Mouse (Mus musculus) kidney, embryonic 14.5 days (tissue): ENCODE data around the gene Gnas. TPM values are rescaled to one million over a fixed set of nuclear protein-coding genes. Genes with fewer than 3 reads are reported as not detected.
A peak's percentile ranks its signal among the peaks of the same experiment; 100 is the strongest.

Source experiments
- ATAC-seq: fragments of 200-750 bp; cut with Nextera tagmentation; 2 replicates; pipeline ENCODE4 v1.8.0; 2017; ENCODE audit warnings: moderate number of reproducible peaks, mild to moderate bottlenecking, moderate TSS enrichment, moderate library complexity; ENCODE audit not compliant: low FRiP score, low TSS enrichment
- H3K27ac ChIP-seq: fragments of 300-500 bp; sonication (generic); 2 replicates; pipeline ENCODE4 v1.5.1; 2014; ENCODE audit warnings: low read depth, mild to moderate bottlenecking, low read length, moderate library complexity, mixed read lengths
- H3K27me3 ChIP-seq: fragments of 300-500 bp; sonication (generic); 2 replicates; pipeline ENCODE4 v1.6.1; 2014; ENCODE audit warnings: mild to moderate bottlenecking, low read length; ENCODE audit not compliant: control insufficient read depth, insufficient read depth
- H3K36me3 ChIP-seq: fragments of 300-500 bp; sonication (generic); 2 replicates; pipeline ENCODE4 v1.6.1; 2014; ENCODE audit warnings: low read length, mixed read lengths; ENCODE audit not compliant: control insufficient read depth, insufficient read depth
- H3K4me1 ChIP-seq: fragments of 300-500 bp; sonication (generic); 2 replicates; pipeline ENCODE4 v1.6.1; 2014; ENCODE audit warnings: low read length, mixed read lengths; ENCODE audit not compliant: control insufficient read depth, insufficient read depth
- H3K4me2 ChIP-seq: fragments of 300-500 bp; sonication (generic); replicated peaks from 2 replicates; pipeline ENCODE4 v1.6.1; 2014; ENCODE audit warnings: low read depth, mild to moderate bottlenecking, low read length
- H3K4me3 ChIP-seq: fragments of 300-500 bp; sonication (generic); 2 replicates; pipeline ENCODE4 v1.5.1; 2014; ENCODE audit warnings: mild to moderate bottlenecking, low read length
- H3K9ac ChIP-seq: fragments of 300-500 bp; sonication (generic); 2 replicates; pipeline ENCODE4 v1.6.1; 2014; ENCODE audit warnings: low read depth, mild to moderate bottlenecking, low read length, moderate library complexity
- H3K9me3 ChIP-seq: fragments of 300-500 bp; sonication (generic); 2 replicates; pipeline ENCODE4 v1.6.1; 2016; ENCODE audit warnings: low read length; ENCODE audit not compliant: control insufficient read depth
- WGBS: fragments of 180-500 bp; shearing (Covaris S2); extraction: QIAGEN DNeasy Blood & Tissue Kit; methylation state at CpG from one replicate; pipeline ENCODE4 v1.1.7; 2014; 5-methylcytosine and 5-hydroxymethylcytosine counted together
- polyA plus RNA-seq: library from polyadenylated mRNA; unstranded; fragments of >200 nt; fragmentation: Nextera tagmentation; extraction: Ambion mirVana; gene quantifications from 2 replicates; pipeline ENCODE4 v1.2.1, GENCODE M21; 2014

Gnas gene
- polyA plus RNA-seq, 1 experiment from 2014 or later: 1,592 TPM

DNA sequence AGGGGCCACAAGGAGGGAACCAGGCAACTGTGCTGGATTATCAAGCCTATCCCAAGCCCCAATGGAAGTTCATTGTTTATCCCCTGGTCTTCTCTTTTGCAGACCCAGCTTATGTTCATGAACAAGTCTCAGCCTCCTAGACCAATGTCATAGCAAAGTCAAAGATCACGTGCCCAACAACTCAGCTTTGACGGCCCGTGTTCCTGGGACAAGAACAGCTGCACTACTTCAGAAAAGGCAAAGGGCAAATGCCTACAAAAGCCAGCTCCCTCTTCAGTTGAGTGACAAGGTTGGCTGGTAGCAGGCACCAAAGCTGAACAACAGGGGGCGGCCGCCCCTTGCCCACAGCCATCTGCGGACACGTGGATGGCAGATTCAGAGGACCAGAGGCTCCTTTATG is 13.7 kb upstream of the Gnas start:
- H3K36me3 ChIP-seq: peaks cover 32% of the 10 kb centered on the region
- no peaks in the 10 kb centered on the region for H3K9me3 ChIP-seq
- WGBS: 77% methylated on average over 7 of the region's 7 CpGs
- H3K9ac ChIP-seq: no peak overlapping the region
- no peak for ATAC-seq
- no peak overlapping the region for H3K4me3 ChIP-seq
- H3K4me1 ChIP-seq: 0 out of 2 replicates have a peak, but pooled peaks cover 3% of the 10 kb centered on the region
- H3K27me3 ChIP-seq: no peaks in the 10 kb centered on the region
- H3K4me2 ChIP-seq: no peak overlapping the region
- no peak overlapping the region for H3K27ac ChIP-seq

DNA sequence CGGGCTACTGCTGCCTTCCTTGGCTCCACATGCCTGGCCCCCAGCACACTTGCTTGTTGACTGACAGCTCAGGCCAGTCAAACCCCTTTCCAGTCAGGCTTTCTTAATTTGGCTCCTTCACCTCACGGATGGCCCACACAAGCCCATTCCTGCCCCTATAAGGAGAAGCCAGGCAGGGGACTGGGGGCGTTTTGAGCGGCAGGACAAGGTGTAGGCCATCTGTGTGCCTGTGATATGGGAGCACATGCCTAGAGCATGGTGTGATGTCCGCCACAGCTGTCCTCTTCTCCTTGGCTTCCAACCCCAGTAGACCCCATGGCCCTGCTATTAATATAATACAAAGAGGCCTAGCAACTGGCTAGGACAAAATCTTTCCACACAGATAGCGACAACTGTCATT is 12.7 kb upstream of the Gnas start:
- H3K27ac ChIP-seq: no peak overlapping the region
- H3K4me1 ChIP-seq: 0 out of 2 replicates have a peak, but pooled peaks cover 3% of the 10 kb centered on the region
- peaks cover 28% of the 10 kb centered on the region for H3K36me3 ChIP-seq
- H3K4me3 ChIP-seq: no peak overlapping the region
- no peaks in the 10 kb centered on the region for H3K27me3 ChIP-seq
- H3K9me3 ChIP-seq: no peaks in the 10 kb centered on the region
- no peak for ATAC-seq
- no peak overlapping the region for H3K9ac ChIP-seq
- H3K4me2 ChIP-seq: no peak overlapping the region
- 76% methylated on average over 6 of the region's 6 CpGs for WGBS

GRCm38 (mm10) chr2:174273131-174273530 is 11.0 kb upstream of the Gnas start:
- Histone ChIP-seq H3K9me3 (no peaks in the 10 kb centered on the region), H3K4me2 (no peak overlapping the region), H3K9ac (no peak overlapping the region), H3K27ac (no peak overlapping the region), H3K4me1 (0 out of 2 replicates have a peak, but pooled peaks cover 3% of the 10 kb centered on the region), H3K36me3 (peaks cover 16% of the 10 kb centered on the region; the same call in 1 of the 2 replicates), H3K4me3 (no peak overlapping the region), H3K27me3 (no peaks in the 10 kb centered on the region)
- no peak for ATAC-seq
- 82% methylated on average over 5 of the region's 5 CpGs for WGBS

- no peak overlapping the region for H3K9ac ChIP-seq
- H3K9me3 ChIP-seq: no peaks in the 10 kb centered on the region
- H3K27me3 ChIP-seq: no peaks in the 10 kb centered on the region
- peaks cover 12% of the 10 kb centered on the region; the same call in 1 of the 2 replicates for H3K36me3 ChIP-seq
- 0 out of 2 replicates have a peak, but pooled peaks cover 3% of the 10 kb centered on the region for H3K4me1 ChIP-seq
- no peak overlapping the region for H3K27ac ChIP-seq
- ATAC-seq: no peak
- H3K4me2 ChIP-seq: no peak overlapping the region
- no peak overlapping the region for H3K4me3 ChIP-seq
- WGBS: 61% methylated on average over 2 of the region's 2 CpGs
Measured at GRCm38 (mm10) chr2:174273961-174274360, 10.2 kb upstream of the Gnas start.

DNA sequence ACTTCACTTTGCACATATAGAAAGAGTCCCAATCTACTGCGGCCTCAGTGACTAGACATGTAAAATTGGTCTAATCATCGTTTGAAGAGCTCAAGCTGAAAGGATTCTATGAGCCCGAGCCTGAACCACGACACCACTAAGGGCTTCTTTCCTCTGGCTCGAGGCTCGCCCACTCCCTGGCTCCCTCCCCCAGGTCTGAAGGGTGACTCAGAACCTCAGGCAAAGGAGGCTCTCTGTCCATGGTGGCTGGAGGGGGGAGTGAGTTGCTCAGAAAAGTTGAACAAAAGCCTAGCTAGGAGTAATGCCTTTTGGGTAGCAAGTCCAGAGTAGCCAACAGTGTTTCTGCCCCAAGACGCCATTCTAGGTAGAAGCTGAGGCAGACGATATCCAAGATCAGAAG is 4.3 kb upstream of the Gnas start:
- no peak overlapping the region for H3K9ac ChIP-seq
- WGBS: 76% methylated on average over 8 of the region's 8 CpGs
- no peak overlapping the region for H3K27ac ChIP-seq
- no peak overlapping the region for H3K4me2 ChIP-seq
- ATAC-seq: no peak
- H3K4me1 ChIP-seq: no peaks in the 10 kb centered on the region
- peaks cover 8% of the 10 kb centered on the region; the same call in 1 of the 2 replicates for H3K27me3 ChIP-seq
- peaks cover 4% of the 10 kb centered on the region for H3K9me3 ChIP-seq
- H3K4me3 ChIP-seq: no peak overlapping the region
- peaks cover 55% of the 10 kb centered on the region for H3K36me3 ChIP-seq

GRCm38 (mm10) chr2:174283341-174283740 is 779 bp upstream of the Gnas start:
- ATAC-seq: no peak
- Histone ChIP-seq H3K4me3 (peak overlapping the region; percentile 32), H3K4me2 (peak overlapping the region; percentile 52), H3K27ac (no peak overlapping the region), H3K4me1 (no peaks in the 10 kb centered on the region), H3K9me3 (peaks cover 27% of the 10 kb centered on the region), H3K27me3 (peaks cover 34% of the 10 kb centered on the region), H3K9ac (no peak overlapping the region), H3K36me3 (peaks cover 77% of the 10 kb centered on the region)
- WGBS: 54% methylated on average over 11 of the region's 11 CpGs

DNA sequence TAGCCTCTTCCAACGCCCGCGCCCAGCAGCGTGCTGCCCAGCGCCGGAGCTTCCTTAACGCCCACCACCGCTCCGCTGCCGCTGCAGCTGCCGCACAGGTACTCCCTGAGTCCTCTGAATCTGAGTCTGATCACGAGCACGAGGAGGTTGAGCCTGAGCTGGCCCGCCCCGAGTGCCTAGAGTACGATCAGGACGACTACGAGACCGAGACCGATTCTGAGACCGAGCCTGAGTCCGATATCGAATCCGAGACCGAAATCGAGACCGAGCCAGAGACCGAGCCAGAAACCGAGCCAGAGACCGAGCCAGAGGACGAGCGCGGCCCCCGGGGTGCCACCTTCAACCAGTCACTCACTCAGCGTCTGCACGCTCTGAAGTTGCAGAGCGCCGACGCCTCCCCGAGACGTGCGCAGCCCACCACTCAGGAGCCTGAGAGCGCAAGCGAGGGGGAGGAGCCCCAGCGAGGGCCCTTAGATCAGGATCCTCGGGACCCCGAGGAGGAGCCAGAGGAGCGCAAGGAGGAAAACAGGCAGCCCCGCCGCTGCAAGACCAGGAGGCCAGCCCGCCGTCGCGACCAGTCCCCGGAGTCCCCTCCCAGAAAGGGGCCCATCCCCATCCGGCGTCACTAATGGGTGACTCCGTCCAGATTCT is 812 bp downstream of the Gnas start:
- H3K36me3 ChIP-seq: peaks cover 72% of the 10 kb centered on the region
- 0 out of 2 replicates have a peak, but pooled peaks cover 3% of the 10 kb centered on the region for H3K4me1 ChIP-seq
- H3K27ac ChIP-seq: no peak overlapping the region
- H3K27me3 ChIP-seq: peaks cover 34% of the 10 kb centered on the region
- peaks cover 27% of the 10 kb centered on the region for H3K9me3 ChIP-seq
- H3K4me2 ChIP-seq: peak overlapping the region; percentile 52
- no peak for ATAC-seq
- H3K9ac ChIP-seq: peak overlapping the region; percentile 29; the same call in 1 of the 2 replicates
- H3K4me3 ChIP-seq: peak overlapping the region; percentile 32
- 44% methylated on average over 58 of the region's 58 CpGs for WGBS

DNA sequence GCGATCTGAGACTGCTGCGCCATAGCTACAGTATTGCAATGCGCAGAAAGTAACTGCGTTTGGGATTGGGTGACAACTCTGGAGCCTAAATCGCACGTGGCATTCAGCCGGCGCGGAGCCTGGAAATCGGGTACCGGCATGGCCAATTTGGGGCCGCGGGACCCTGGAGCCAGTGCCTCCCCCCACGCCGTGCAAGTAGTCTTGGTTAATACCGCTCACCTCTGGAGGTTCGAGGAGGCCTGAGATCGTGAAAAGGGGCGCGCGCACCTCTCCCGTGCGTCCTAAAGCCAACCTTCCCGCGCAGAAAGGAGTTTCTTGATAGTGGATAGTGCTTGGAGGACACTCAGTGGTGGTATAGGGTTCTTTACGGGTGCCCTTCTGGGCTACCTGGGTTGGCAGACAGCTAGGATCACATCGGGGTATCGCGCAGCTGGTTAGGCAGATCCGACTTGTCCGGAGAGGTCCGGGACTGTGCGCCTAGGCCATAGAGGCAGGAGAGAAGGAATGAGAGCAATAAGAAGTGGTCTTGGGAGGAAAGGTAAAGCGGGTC is 1.9 kb downstream of the Gnas start:
- WGBS: 47% methylated on average over 34 of the region's 34 CpGs
- peak overlapping the region; percentile 32; the same call in 1 of the 2 replicates for H3K4me3 ChIP-seq
- peaks cover 34% of the 10 kb centered on the region for H3K27me3 ChIP-seq
- H3K4me2 ChIP-seq: peak overlapping the region; percentile 15; the same call in 1 of the 2 replicates
- no peak overlapping the region for H3K9ac ChIP-seq
- H3K4me1 ChIP-seq: peaks cover 4% of the 10 kb centered on the region; the same call in 1 of the 2 replicates
- H3K9me3 ChIP-seq: peaks cover 27% of the 10 kb centered on the region
- H3K27ac ChIP-seq: no peak overlapping the region
- no peak for ATAC-seq
- peaks cover 65% of the 10 kb centered on the region for H3K36me3 ChIP-seq

GRCm38 (mm10) chr2:174287921-174288320 is 3.8 kb downstream of the Gnas start:
- Histone ChIP-seq H3K27ac (no peak overlapping the region), H3K4me2 (no peak overlapping the region), H3K4me1 (peaks cover 12% of the 10 kb centered on the region; the same call in 1 of the 2 replicates), H3K4me3 (no peak overlapping the region), H3K27me3 (peaks cover 31% of the 10 kb centered on the region), H3K9me3 (peaks cover 27% of the 10 kb centered on the region), H3K36me3 (peaks cover 50% of the 10 kb centered on the region), H3K9ac (no peak overlapping the region)
- ATAC-seq: no peak
- 37% methylated on average over 7 of the region's 7 CpGs for WGBS
